Comparison of ENCODE assay signal across 9 mouse cellular contexts in the genomic region with DNA sequence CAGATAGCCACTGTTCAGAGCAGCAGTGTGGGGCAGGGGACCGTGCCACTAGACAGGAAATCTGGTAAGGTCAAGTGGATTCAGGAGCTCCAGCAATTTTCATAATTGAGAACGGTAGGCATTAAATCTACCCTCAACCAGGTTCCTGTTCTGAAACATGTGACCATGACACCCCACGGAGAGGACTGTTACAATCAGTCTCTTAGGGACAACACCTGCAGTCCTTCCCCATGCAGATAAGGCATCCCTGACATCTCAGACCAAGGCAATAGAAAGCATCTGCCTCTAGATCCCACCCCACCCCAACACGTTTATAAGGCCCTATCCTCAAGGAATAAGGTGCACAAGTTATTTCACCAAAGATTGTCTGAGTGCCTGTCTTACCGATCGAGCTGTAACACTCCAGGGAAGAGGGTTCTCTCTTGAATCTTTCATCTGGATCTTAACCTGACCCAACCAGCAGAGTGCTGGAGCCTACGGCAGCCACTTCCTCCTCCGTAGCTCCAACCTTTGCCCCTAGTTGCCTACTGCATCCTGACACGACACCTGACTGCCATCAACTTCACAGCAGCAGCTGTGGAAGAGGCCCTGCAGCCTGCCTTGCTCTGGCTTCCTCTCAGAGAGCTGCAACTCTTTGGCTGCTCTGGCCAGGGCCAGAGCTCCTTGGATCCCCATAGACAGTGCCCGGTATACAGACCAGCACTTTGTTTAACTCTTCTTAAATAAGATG. TPM values are rescaled to one million over a fixed set of nuclear protein-coding genes. Genes with fewer than 3 reads are reported as not detected.
A peak's percentile ranks its signal among the peaks of the same experiment; 100 is the strongest.
DNase-seq lines count a peak whose midpoint lies in the region; ATAC-seq and TF ChIP-seq lines count a peak whose summit lies in the region.
"Had no signal": no experiment of that assay in that cellular context is flagged by ENCODE, and none has a peak within 500 bp of the region (broad histone marks: within the 10 kb centered on the region; RNA-seq: fewer than 3 reads in every experiment).

No protein-coding gene starts in this region.

- no peaks in the 10 kb centered on the region for H3K27me3 ChIP-seq in lung, embryonic 16.5 days (ENCODE audit: control insufficient read depth, insufficient read depth, low read depth, low read length)
- H3K27me3 ChIP-seq in hindbrain, embryonic 14.5 days (ENCODE audit: control insufficient read depth, insufficient read depth, low read length): no peaks in the 10 kb centered on the region
- H3K27me3 ChIP-seq in midbrain, embryonic 13.5 days: no peaks in the 10 kb centered on the region
- H3K27me3 ChIP-seq: megakaryocyte, embryonic 14.5 days had no signal

- no peak for ATAC-seq in lung, embryonic 16.5 days (ENCODE audit: low read depth)
- no peak for ATAC-seq in hindbrain, embryonic 14.5 days (ENCODE audit: low FRiP score)
- ATAC-seq in midbrain, embryonic 13.5 days: 0 out of 2 replicates have a peak, but pooled peaks have one; percentile 18

- TF ChIP-seq POLR2A in lung, adult 2 months (IDR thresholded peaks at IDR 0.05; ENCODE audit: borderline replicate concordance, extremely low read depth, low read depth, low read length): no peak

- no peak for DNase-seq in lung, postnatal 4 days
- no peak for DNase-seq in hindbrain, embryonic 14.5 days (ENCODE audit: low spot score)
- DNase-seq in thymus, postnatal 4 days: peak; percentile 63
- DNase-seq in cerebellum, adult 11-12 months: no peak
- no peak for DNase-seq in lung, adult 2 months
- no peak for DNase-seq in heart, postnatal 4 days

- H3K9ac ChIP-seq in lung, embryonic 16.5 days (ENCODE audit: low read length): peak overlapping the region; percentile 52
- H3K9ac ChIP-seq in hindbrain, embryonic 14.5 days: peak overlapping the region; percentile 28
- 0 out of 2 replicates have a peak overlapping the region, but pooled peaks have one; percentile 1 for H3K9ac ChIP-seq in midbrain, embryonic 13.5 days (replicated peaks)

- H3K36me3 ChIP-seq in lung, embryonic 16.5 days (ENCODE audit: control insufficient read depth, insufficient read depth, low read length): no peaks in the 10 kb centered on the region
- H3K36me3 ChIP-seq in hindbrain, embryonic 14.5 days (replicated peaks; ENCODE audit: control insufficient read depth, insufficient read depth): no peaks in the 10 kb centered on the region
- no peaks in the 10 kb centered on the region for H3K36me3 ChIP-seq in midbrain, embryonic 13.5 days

- H3K9me3 ChIP-seq in lung, embryonic 16.5 days (ENCODE audit: control insufficient read depth, low read length): no peaks in the 10 kb centered on the region
- H3K9me3 ChIP-seq in hindbrain, embryonic 14.5 days (ENCODE audit: control insufficient read depth, low read length): no peaks in the 10 kb centered on the region
- no peaks in the 10 kb centered on the region; the same call in 1 of the 2 replicates for H3K9me3 ChIP-seq in midbrain, embryonic 13.5 days

- no peak overlapping the region for H3K4me2 ChIP-seq in lung, embryonic 16.5 days (ENCODE audit: low read depth, low read length)
- H3K4me2 ChIP-seq in hindbrain, embryonic 14.5 days (replicated peaks): no peak overlapping the region
- H3K4me2 ChIP-seq in midbrain, embryonic 13.5 days (replicated peaks): no peak overlapping the region

- peaks cover 29% of the 10 kb centered on the region for H3K4me1 ChIP-seq in lung, embryonic 16.5 days (replicated peaks; ENCODE audit: control insufficient read depth, insufficient read depth, low read length)
- H3K4me1 ChIP-seq in hindbrain, embryonic 14.5 days (replicated peaks; ENCODE audit: control insufficient read depth, insufficient read depth, low read length): peaks cover 33% of the 10 kb centered on the region
- peaks cover 38% of the 10 kb centered on the region for H3K4me1 ChIP-seq in midbrain, embryonic 13.5 days (replicated peaks)
- H3K4me1 ChIP-seq in lung, adult 2 months (ENCODE audit: control insufficient read depth, insufficient read depth, low read length): peaks cover 21% of the 10 kb centered on the region

- no peak for TF ChIP-seq CTCF in lung, adult 2 months (IDR thresholded peaks at IDR 0.05; ENCODE audit: insufficient read depth, low read length)

- H3K4me3 ChIP-seq in lung, embryonic 16.5 days (ENCODE audit: low read length): no peak overlapping the region
- no peak overlapping the region for H3K4me3 ChIP-seq in hindbrain, embryonic 14.5 days (replicated peaks; ENCODE audit: low read length)
- H3K4me3 ChIP-seq in midbrain, embryonic 13.5 days (replicated peaks): no peak overlapping the region
- H3K4me3 ChIP-seq in lung, adult 2 months (replicated peaks; ENCODE audit: extremely low read depth, low read depth, low read length): no peak overlapping the region

- 44% methylated on average over 10 of the region's 10 CpGs for WGBS in lung, embryonic 16.5 days
- 80% methylated on average over 10 of the region's 10 CpGs for WGBS in hindbrain, embryonic 14.5 days
- WGBS in midbrain, embryonic 13.5 days: 83% methylated on average over 10 of the region's 10 CpGs
- 53% methylated on average over 10 of the region's 10 CpGs for WGBS in lung, adult 2 months

- H3K27ac ChIP-seq in lung, embryonic 16.5 days (ENCODE audit: low read length): peak overlapping the region; percentile 85
- H3K27ac ChIP-seq in hindbrain, embryonic 14.5 days: peak overlapping the region; percentile 85
- H3K27ac ChIP-seq in midbrain, embryonic 13.5 days: peak overlapping the region; percentile 75

RNA-seq across cellular contexts. Expression of a gene that starts 50.2 kb away (rescaled TPM):
- 29.6 and 33.4 TPM in 2 replicates for polyA plus RNA-seq in lung, embryonic 16.5 days (2015; fragmentation: Nextera tagmentation; extraction: Ambion mirVana)
- polyA plus RNA-seq in hindbrain, embryonic 14.5 days (2014; fragmentation: Nextera tagmentation; extraction: Ambion mirVana): 47.3 and 49.0 TPM in 2 replicates
- polyA plus RNA-seq in midbrain, embryonic 13.5 days (2015; fragmentation: Nextera tagmentation; extraction: Ambion mirVana): 47.8 and 50.1 TPM in 2 replicates
- polyA plus RNA-seq in lung, adult 2 months (2012; rRNA removed): 98.4 and 99.3 TPM in 2 replicates
- 10 to 100 TPM; 83.2 to 85.0 TPM for total RNA-seq in heart, postnatal 4 days (2021)

RNA-seq across cellular contexts. Expression of a gene that starts 50.6 kb away (rescaled TPM):
- polyA plus RNA-seq in lung, embryonic 16.5 days (2015; fragmentation: Nextera tagmentation; extraction: Ambion mirVana): 11.2 and 11.3 TPM in 2 replicates
- polyA plus RNA-seq in hindbrain, embryonic 14.5 days (2014; fragmentation: Nextera tagmentation; extraction: Ambion mirVana): 6.1 and 6.9 TPM in 2 replicates
- 4.3 and 5.1 TPM in 2 replicates for polyA plus RNA-seq in midbrain, embryonic 13.5 days (2015; fragmentation: Nextera tagmentation; extraction: Ambion mirVana)
- 10.9 and 17.7 TPM in 2 replicates for polyA plus RNA-seq in lung, adult 2 months (2012; rRNA removed)
- 1 to 10 TPM; 1.8 to 2.4 TPM for total RNA-seq in heart, postnatal 4 days (2021)

Comparison
In these comparisons a context has a peak if more than half of its experiments do, and no peak if none do; other contexts are left out.
1. H3K9ac ChIP-seq: peak in every context shown above with its lines; median percentile 52 in lung, embryonic 16.5 days; 28 in hindbrain, embryonic 14.5 days; 1 in midbrain, embryonic 13.5 days.